Mouse (Mus musculus) heart, embryonic 14.5 days (tissue): ENCODE measurements around the gene Eva1a. TPM values are rescaled to one million over a fixed set of nuclear protein-coding genes. Genes with fewer than 3 reads are reported as not detected.
A peak's percentile ranks its signal among the peaks of the same experiment; 100 is the strongest.

ENCODE experiments used
- ATAC-seq: fragments of 200-750 bp; cut with Nextera tagmentation; 2 replicates; pipeline ENCODE4 v1.8.0; 2017; ENCODE audit warnings: low read depth, moderate TSS enrichment; ENCODE audit not compliant: insufficient number of reproducible peaks, insufficient read depth, low FRiP score
- H3K27ac ChIP-seq, 2 experiments: fragments of 200-500 bp in 1 of 2; fragments of 300-500 bp in 1 of 2; sonication (generic) in 1 of 2; replicated peaks in 1 of 2; 2 replicates each; pipeline ENCODE4 v1.5.1; 2012 to 2014; ENCODE audit warnings: low read depth in 2 of 2, low read length in 2 of 2, control low read depth in 1 of 2, mild to moderate bottlenecking in 1 of 2, mixed read lengths in 1 of 2; ENCODE audit not compliant: control insufficient read depth in 1 of 2, insufficient read depth in 1 of 2
- H3K27me3 ChIP-seq: fragments of 300-500 bp; sonication (generic); 2 replicates; pipeline ENCODE4 v1.6.1; 2014; ENCODE audit warnings: mild to moderate bottlenecking, low read length, control low read depth; ENCODE audit not compliant: control insufficient read depth, insufficient read depth
- H3K36me3 ChIP-seq: fragments of 300-500 bp; sonication (generic); 2 replicates; pipeline ENCODE4 v1.6.1; 2014; ENCODE audit warnings: mild to moderate bottlenecking, control low read depth, low read length, mixed read lengths; ENCODE audit not compliant: control insufficient read depth, insufficient read depth
- H3K4me1 ChIP-seq, 2 experiments: fragments of 200-500 bp in 1 of 2; fragments of 300-500 bp in 1 of 2; sonication (generic) in 1 of 2; 2 replicates each; pipeline ENCODE4 v1.6.1; 2012 to 2014; ENCODE audit warnings: low read length in 2 of 2, control low read depth in 1 of 2, mixed read lengths in 1 of 2; ENCODE audit not compliant: control insufficient read depth in 2 of 2, insufficient read depth in 2 of 2
- H3K4me2 ChIP-seq: fragments of 300-500 bp; sonication (generic); 2 replicates; pipeline ENCODE4 v1.6.1; 2014; ENCODE audit warnings: mild to moderate bottlenecking, low read length
- H3K4me3 ChIP-seq, 2 experiments: fragments of 200-500 bp in 1 of 2; fragments of 300-500 bp in 1 of 2; sonication (generic) in 1 of 2; 2 replicates each; pipeline ENCODE4 v1.5.1; 2012 to 2014; ENCODE audit warnings: low read length in 2 of 2, mild to moderate bottlenecking in 2 of 2, control low read depth in 1 of 2, low read depth in 1 of 2, moderate library complexity in 1 of 2; ENCODE audit not compliant: control insufficient read depth in 1 of 2, insufficient read depth in 1 of 2
- H3K9ac ChIP-seq: fragments of 300-500 bp; sonication (generic); 2 replicates; pipeline ENCODE4 v1.6.1; 2014; ENCODE audit warnings: mild to moderate bottlenecking, low read length
- H3K9me3 ChIP-seq: fragments of 300-500 bp; sonication (generic); 2 replicates; pipeline ENCODE4 v1.6.1; 2016; ENCODE audit warnings: low read length, control low read depth; ENCODE audit not compliant: control insufficient read depth
- WGBS: fragments of 180-500 bp; shearing (Covaris S2); extraction: QIAGEN DNeasy Blood & Tissue Kit; methylation state at CpG from one replicate; pipeline ENCODE4 v1.1.7; 2014; 5-methylcytosine and 5-hydroxymethylcytosine counted together
- polyA plus RNA-seq: library from polyadenylated mRNA; unstranded; fragments of >200 nt; fragmentation: Nextera tagmentation; extraction: Ambion mirVana; gene quantifications from 2 replicates; pipeline ENCODE4 v1.2.1, GENCODE M21; 2014

Eva1a gene
- polyA plus RNA-seq, 1 experiment from 2014 or later, result 5.7 TPM

GRCm38 (mm10) chr6:82112127-82113090 is 71.6 kb downstream of the Eva1a start:
- WGBS, result 77% methylated on average over 14 of the region's 14 CpGs
- Histone ChIP-seq H3K4me1 (peaks cover 4 to 7% of the 10 kb centered on the region in 2 experiments), H3K9ac (no peak overlapping the region), H3K4me3 (no peak overlapping the region), H3K27ac (no peak overlapping the region), H3K9me3 (no peaks in the 10 kb centered on the region), H3K27me3 (0 out of 2 replicates have a peak, but pooled peaks cover 4% of the 10 kb centered on the region), H3K36me3 (no peaks in the 10 kb centered on the region), H3K4me2 (no peak overlapping the region)
- no peak for ATAC-seq

- WGBS, result 54% methylated on average over 3 of the region's 3 CpGs
- H3K36me3 ChIP-seq, result no peaks in the 10 kb centered on the region
- no peak overlapping the region for H3K4me3 ChIP-seq
- no peak overlapping the region for H3K27ac ChIP-seq
- H3K9ac ChIP-seq, result no peak overlapping the region
- ATAC-seq, result no peak
- peaks cover 8% of the 10 kb centered on the region for H3K27me3 ChIP-seq
- H3K4me1 ChIP-seq, result peaks cover 4 to 7% of the 10 kb centered on the region in 2 experiments
- H3K4me2 ChIP-seq, result no peak overlapping the region
- no peaks in the 10 kb centered on the region for H3K9me3 ChIP-seq
Observed at GRCm38 (mm10) chr6:82115335-82115965, 74.6 kb downstream of the Eva1a start.

DNA sequence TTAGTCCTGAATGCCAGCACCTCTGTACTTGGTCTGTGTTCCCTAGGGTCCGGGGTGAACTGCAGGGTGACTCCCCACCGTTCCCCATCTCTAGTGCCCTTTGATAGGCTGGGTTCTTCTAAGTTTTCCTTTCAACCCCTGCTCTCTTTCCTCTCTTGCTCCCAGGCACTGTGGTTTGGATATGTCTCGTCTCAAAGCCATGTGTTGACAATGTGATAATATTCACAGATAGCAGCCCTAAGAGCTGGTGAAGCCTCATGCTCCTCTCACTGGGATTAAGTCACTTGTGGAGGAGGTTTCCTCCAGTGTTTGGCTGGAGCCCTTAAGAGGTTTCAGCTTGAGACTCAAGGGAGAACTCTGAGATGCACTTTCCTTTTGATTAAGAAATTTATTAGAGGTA is 75.3 kb downstream of the Eva1a start:
- no peak overlapping the region for H3K9ac ChIP-seq
- no peak overlapping the region for H3K4me2 ChIP-seq
- no peak overlapping the region for H3K27ac ChIP-seq
- H3K4me3 ChIP-seq, result no peak overlapping the region
- 5% methylated on average over 3 of the region's 3 CpGs for WGBS
- H3K4me1 ChIP-seq, result peaks cover 4 to 7% of the 10 kb centered on the region in 2 experiments
- no peaks in the 10 kb centered on the region for H3K36me3 ChIP-seq
- H3K27me3 ChIP-seq, result peaks cover 15% of the 10 kb centered on the region
- no peaks in the 10 kb centered on the region for H3K9me3 ChIP-seq
- no peak for ATAC-seq

- H3K9ac ChIP-seq, result no peak overlapping the region
Observed at GRCm38 (mm10) chr6:82117871-82118270, 77.0 kb downstream of the Eva1a start.

DNA sequence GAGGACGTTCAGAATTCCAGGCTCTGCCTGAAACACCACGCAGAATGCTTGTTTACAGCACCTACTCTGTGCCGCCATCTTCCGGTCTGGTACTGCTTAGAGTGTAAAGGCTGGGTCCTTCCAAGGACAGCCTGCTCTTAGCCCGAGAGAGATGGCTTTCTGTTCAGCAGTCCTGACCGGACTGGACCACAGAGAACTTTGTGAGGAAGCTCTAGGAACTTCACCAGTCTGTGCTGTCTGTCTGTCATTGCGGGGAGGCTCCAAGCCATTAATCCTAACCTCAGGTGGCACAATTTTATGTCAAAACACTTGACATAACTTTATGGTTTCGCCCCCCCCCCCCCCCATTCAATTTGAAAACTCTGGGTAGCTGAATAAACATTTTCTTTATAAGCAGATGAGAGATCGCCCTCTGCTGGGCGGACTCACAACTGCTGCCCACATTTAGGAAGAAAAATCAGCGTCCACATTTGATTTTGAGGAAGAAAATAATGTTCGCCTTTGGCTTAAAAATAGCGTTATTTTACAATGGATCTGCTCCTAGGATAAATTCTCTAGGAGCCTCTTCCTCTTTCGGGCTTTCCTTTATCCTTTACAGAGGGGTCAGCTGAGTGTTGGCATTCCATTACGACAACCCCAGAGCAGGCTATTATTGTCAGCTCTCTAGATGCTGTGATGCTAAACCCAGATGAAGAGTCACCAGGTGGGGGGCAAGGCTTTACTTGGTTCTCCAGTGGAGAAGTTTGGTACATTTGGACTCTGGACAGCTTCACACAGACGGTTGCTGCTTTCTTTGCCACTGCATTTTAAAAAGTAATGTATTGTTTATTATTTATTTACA is 78.7 kb downstream of the Eva1a start:
- H3K9ac ChIP-seq, result no peak overlapping the region
- H3K4me2 ChIP-seq, result peak overlapping the region; percentile 49
- H3K4me1 ChIP-seq, result peaks cover 4 to 7% of the 10 kb centered on the region in 2 experiments
- no peaks in the 10 kb centered on the region for H3K36me3 ChIP-seq
- peak overlapping the region; percentile 7 to 28; a peak in 2 of 4 replicates for H3K4me3 ChIP-seq
- WGBS, result 19% methylated on average over 16 of the region's 16 CpGs
- H3K9me3 ChIP-seq, result no peaks in the 10 kb centered on the region
- no peak overlapping the region for H3K27ac ChIP-seq
- ATAC-seq, result no peak
- H3K27me3 ChIP-seq, result peaks cover 19% of the 10 kb centered on the region

More at GRCm38 (mm10) chr6:82117871-82118270, 77.0 kb downstream of the Eva1a start:
- no peak overlapping the region for H3K4me2 ChIP-seq
- no peak for ATAC-seq
- peaks cover 22% of the 10 kb centered on the region for H3K27me3 ChIP-seq
- H3K9me3 ChIP-seq, result no peaks in the 10 kb centered on the region
- no peak overlapping the region for H3K4me3 ChIP-seq
- 81% methylated on average over 5 of the region's 5 CpGs for WGBS
- H3K27ac ChIP-seq, result no peak overlapping the region
- H3K36me3 ChIP-seq, result no peaks in the 10 kb centered on the region
- peaks cover 4 to 7% of the 10 kb centered on the region in 2 experiments for H3K4me1 ChIP-seq

- no peaks in the 10 kb centered on the region for H3K9me3 ChIP-seq
- no peaks in the 10 kb centered on the region for H3K4me1 ChIP-seq
- WGBS, result 78% methylated on average over 2 of the region's 2 CpGs
- no peak for ATAC-seq
- no peak overlapping the region for H3K27ac ChIP-seq
- no peaks in the 10 kb centered on the region for H3K36me3 ChIP-seq
- peaks cover 16% of the 10 kb centered on the region for H3K27me3 ChIP-seq
- H3K4me3 ChIP-seq, result no peak overlapping the region
- no peak overlapping the region for H3K4me2 ChIP-seq
- H3K9ac ChIP-seq, result no peak overlapping the region
Observed at GRCm38 (mm10) chr6:82125134-82125533, 84.3 kb downstream of the Eva1a start.

DNA sequence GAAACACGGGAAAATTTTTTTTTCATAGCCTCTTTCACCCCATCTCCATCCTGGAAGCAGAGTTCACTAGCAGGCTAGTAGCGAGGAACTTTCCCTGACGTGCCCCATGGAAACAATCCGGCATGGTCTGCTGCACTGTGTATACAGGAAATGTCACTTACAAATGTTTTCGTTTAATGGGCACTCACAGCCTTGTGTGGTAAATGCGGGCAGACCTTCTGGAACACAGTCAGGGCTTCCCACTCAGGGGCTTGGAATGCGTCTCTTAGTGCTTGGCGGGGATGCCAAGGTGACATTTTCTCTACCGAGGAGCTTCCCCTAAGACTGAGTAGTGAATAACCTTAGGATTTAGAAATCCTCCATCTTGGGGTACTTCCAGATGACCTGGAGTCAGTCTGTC is 87.0 kb downstream of the Eva1a start:
- peaks cover 2 to 5% of the 10 kb centered on the region in 2 experiments; a peak in 2 of 4 replicates for H3K4me1 ChIP-seq
- WGBS, result 66% methylated on average over 9 of the region's 9 CpGs
- no peak overlapping the region for H3K4me2 ChIP-seq
- no peak overlapping the region for H3K27ac ChIP-seq
- no peaks in the 10 kb centered on the region for H3K9me3 ChIP-seq
- no peak overlapping the region for H3K4me3 ChIP-seq
- no peak overlapping the region for H3K9ac ChIP-seq
- no peak for ATAC-seq
- H3K27me3 ChIP-seq, result no peaks in the 10 kb centered on the region
- no peaks in the 10 kb centered on the region for H3K36me3 ChIP-seq
